Mouse (Mus musculus): ENCODE results near the gene Mrps30. TPM values are rescaled to one million over a fixed set of nuclear protein-coding genes. Genes with fewer than 3 reads are reported as not detected.

The Mrps30 gene
- polyA plus RNA-seq (2017; shearing (Covaris generic)): 41.9 TPM

GRCm38 (mm10) chr13:118386511-118387447, at the start of gene Mrps30, which contains the start of gene B430218F22Rik:
Mrps30 (minus strand) TSS chr13:118387252.
B430218F22Rik (plus strand) TSS chr13:118386630.

Other genes starting within 250 kb of the Mrps30 start
- not detected for gene B430218F22Rik, start 622 bp downstream of the Mrps30 start, polyA plus RNA-seq (2017; shearing (Covaris generic))

Measured in naive thymus-derived CD4-positive, alpha-beta T cell, adult 5 months (primary cell).